Mouse (Mus musculus) cerebellum, adult 11-12 months (tissue): Measurements from ENCODE around the gene Dyrk2.

ENCODE experiments used
- DNase-seq: peaks from one replicate; pipeline ENCODE4 v3.0.0; 2022

Dyrk2 gene

GRCm38 (mm10) chr10:118840598-118840997 lies 29.4 kb downstream of the Dyrk2 start:
- no peak for DNase-seq

DNA sequence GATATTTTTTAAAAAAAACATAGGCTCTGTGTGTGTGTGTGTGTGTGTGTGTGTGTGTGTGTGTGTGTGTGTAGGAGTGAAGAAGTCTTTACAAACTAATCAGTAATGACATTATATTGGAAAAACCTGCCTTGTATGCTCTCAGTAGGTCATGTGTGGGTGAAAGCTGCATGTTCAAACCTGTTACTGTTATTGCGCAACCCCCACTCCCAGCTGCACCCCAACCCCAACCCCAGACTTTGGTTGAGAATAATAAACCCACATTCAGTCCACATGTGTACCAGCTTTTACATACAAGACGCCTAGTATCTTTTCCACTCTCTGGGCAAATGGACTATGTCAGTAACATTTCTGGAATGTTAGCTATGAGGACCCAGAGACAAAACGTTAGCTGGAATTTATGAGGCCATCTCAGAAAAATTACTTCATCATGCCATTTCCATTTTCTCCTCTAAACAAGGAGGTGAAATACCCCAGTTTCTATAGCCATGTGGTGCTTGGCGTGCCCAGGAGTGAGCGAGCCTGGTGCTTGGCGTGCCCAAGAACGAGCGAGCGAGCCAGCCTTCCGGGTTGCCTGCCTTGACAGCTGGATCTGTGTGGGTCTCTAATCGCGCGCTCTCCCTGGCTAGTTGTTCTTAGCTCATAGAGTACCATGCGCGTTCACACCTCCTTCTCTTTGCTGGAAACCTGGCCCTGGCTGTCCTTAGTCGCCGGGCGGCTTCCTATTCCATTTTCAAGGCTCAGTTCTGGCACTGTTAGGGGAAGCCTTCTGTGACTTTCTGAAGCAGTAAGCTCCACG lies 30.5 kb downstream of the Dyrk2 start:
- no peak for DNase-seq

DNA sequence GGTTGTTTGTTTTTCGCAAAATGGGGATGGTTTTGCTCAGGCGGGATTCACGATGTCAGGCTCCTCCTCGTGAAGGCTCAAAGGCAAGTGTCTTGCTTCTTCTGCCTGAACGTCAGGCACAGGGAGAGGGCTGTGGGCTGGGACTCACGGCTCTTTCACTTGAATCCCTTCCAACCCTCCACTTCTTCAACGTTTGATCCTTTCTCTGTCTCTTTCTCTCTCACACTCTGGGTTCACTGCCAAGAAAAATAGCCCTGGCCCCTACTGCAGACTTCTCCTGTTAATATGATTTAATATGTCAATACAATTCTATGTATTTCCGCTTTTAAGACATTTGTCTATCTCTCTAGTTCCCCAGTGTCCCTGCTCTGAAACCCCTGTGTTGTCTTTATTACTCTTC lies 32.4 kb downstream of the Dyrk2 start:
- DNase-seq: no peak

DNA sequence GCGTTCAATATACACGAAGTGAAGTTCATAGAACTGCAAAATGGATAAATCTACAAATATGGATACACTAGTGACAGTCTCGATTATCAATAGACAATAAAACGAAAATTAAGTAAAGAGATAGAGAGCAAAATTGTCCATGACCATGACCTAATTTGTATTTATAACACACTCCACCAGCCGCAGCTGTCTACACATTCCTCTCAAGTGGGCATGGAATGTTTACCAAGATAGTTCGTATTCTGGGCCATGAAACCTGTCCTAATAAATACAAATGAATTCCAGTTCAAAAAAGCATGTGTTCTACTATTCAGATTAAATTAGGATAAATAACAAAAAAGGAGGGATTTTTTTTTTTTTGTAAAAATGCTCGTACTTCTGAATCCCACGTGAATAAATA lies 38.8 kb downstream of the Dyrk2 start:
- DNase-seq: no peak

GRCm38 (mm10) chr10:118829641-118830040 lies 40.4 kb downstream of the Dyrk2 start:
- no peak for DNase-seq

DNA sequence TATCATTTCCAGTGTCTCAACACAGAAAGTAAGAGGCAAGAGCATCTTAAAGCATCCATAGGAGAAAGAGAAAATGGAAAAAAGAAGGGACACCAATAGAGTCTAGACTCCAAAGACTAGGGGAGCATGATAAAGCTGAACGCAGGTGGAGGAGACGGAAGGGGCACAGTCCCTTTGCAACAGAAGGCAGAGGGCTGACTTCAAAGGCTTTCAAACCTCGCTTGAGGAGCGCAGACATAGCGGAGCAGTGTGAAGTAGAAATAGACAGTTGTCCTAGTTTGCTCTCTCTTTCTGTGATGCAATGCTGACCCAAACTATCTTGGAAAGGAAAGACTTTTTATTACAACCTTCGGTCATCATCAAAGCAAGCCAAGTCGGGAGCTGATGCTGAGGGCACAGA lies 42.9 kb downstream of the Dyrk2 start:
- DNase-seq: no peak

GRCm38 (mm10) chr10:118824830-118825229 lies 45.2 kb downstream of the Dyrk2 start:
- no peak for DNase-seq

GRCm38 (mm10) chr10:118820901-118821300 lies 49.1 kb downstream of the Dyrk2 start:
- DNase-seq: no peak

DNA sequence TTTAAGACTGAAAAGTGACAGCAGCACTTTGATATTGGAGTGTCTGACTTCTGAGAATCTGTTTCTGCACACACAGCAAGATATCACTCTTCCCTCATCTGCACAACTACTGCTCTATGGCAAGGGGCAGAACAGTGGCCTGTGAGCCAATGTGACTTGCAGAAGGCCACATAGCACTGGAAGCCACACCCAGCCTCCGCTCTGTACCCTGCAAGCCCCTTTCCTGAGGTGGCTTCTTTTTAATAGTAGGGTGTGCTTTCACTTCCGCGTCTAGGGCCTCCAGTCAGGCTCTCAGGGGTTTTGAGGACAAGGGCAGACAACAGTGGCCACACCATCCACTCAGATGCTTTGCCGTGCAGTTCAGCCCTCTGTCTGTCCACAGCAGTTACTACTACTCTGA lies 50.2 kb downstream of the Dyrk2 start:
- DNase-seq: no peak

DNA sequence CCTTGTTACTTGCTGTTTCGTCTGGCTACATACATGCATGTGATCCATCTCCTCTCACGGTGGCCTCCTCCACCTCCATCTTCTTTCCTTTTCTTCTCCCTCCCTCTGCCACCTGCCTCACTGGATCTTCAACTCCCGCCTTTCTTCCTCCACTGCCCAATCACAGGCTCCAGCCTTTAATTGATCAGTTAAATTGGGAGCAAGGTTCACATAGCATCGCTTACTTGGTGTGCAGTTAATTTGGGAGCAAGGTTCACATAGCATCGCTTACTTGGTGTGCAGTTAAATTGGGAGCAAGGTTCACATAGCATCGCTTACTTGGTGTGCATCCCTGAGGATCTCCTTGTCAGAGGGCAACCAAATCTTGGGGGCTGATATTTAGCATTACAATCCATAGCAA lies 52.9 kb downstream of the Dyrk2 start:
- DNase-seq: no peak

- no peak for DNase-seq
These were observed 58.1 kb downstream of the Dyrk2 start for GRCm38 (mm10) chr10:118811945-118812344.

DNA sequence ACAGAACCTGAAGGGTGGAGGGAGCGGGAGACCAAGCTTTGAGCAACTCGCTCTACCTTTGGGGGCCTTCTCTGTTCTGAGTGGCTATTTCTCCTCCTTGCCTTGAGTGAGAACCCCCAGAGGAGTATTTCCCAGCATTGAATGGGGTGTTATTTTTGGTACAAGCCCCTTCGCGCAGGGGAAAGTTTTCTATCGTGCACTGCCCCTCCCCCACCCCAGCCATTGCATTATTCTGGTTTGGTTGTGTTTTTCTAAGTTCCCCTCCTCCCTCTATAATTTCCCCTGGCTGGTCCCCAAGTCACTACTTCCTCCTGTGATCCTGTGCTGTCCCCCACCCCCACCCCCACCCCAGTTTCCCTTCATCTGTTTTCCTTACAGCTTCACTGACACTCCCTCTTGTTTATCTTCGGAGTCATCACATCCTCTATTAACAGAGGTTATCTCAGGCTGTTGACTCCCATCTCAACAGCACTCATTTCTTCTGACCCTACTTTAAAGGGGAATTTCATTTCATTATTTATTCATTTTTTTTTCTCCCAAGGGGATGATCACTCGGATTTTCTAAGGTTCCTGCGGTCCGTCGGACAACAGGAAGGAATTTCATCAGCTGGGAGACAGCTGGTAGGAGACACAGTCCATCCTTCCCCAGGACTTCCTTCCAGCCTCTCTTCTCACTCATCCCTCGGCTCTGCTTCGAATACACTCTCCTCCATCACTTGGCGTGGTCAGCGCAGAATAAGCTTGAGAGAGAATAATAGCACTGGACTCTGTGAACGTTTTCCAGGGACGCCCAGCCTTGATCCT lies 58.9 kb downstream of the Dyrk2 start:
- no peak for DNase-seq
